Mouse (Mus musculus) heart, postnatal 4 days (tissue): ENCODE results near the gene Plb1. TPM values are rescaled to one million over a fixed set of nuclear protein-coding genes. Genes with fewer than 3 reads are reported as not detected.

Experiments used
- DNase-seq: peaks from one replicate; pipeline ENCODE4 v3.0.0; 2021
- total RNA-seq, 2 experiments: library from RNA; stranded (reverse); gene quantifications; 2 replicates each; pipeline ENCODE4 v1.2.3; 2021

Gene Plb1
- total RNA-seq, 2 experiments from 2014 or later, result 3.9 to 4.7 TPM

DNA sequence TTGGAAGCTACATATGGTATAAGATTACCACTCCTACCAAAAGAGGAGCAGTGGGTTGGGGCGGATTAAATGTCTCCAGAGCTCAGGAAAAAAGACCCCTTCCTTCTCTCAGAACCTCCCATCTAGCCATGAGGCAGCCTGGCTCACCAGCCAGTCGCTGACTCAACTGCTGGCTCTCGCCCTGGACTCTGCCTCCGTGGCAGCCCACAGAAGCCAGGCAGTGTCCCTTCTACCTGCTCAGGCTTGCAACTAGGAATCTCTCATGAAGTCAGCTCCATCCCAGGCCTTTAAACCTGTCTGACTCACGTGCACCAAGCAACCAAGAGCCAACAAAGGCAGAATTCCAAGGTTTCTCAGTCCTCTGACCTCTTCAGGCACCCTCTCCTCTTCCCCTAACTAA lies 103.6 kb downstream of the Plb1 start:
- no peak for DNase-seq

GRCm38 (mm10) chr5:32337336-32337735 lies 104.8 kb downstream of the Plb1 start:
- DNase-seq, result no peak

- DNase-seq, result no peak
These were observed 105.8 kb downstream of the Plb1 start for GRCm38 (mm10) chr5:32338339-32338738.

GRCm38 (mm10) chr5:32338766-32339165 lies 106.3 kb downstream of the Plb1 start:
- DNase-seq, result no peak

DNA sequence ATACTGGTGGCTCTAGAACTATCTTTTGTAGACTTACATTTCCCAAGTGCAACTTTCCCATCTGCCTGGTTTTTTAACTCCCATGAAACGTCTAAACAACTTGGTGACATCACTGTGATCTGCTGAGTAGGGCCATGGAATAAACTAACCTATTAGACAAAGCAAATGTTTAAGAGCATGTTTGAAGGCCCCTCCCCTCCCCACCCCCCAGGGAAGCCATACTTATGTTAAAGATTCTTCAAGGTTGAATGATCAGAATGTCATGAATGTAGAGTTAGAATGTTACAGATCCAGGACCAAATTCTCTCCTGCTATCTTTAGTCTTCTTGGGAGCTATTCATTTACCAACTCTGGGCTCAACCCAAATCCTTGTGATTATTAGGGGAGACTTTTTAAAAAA lies 107.7 kb downstream of the Plb1 start:
- no peak for DNase-seq

GRCm38 (mm10) chr5:32342711-32343285 lies 110.3 kb downstream of the Plb1 start:
- DNase-seq, result no peak

DNA sequence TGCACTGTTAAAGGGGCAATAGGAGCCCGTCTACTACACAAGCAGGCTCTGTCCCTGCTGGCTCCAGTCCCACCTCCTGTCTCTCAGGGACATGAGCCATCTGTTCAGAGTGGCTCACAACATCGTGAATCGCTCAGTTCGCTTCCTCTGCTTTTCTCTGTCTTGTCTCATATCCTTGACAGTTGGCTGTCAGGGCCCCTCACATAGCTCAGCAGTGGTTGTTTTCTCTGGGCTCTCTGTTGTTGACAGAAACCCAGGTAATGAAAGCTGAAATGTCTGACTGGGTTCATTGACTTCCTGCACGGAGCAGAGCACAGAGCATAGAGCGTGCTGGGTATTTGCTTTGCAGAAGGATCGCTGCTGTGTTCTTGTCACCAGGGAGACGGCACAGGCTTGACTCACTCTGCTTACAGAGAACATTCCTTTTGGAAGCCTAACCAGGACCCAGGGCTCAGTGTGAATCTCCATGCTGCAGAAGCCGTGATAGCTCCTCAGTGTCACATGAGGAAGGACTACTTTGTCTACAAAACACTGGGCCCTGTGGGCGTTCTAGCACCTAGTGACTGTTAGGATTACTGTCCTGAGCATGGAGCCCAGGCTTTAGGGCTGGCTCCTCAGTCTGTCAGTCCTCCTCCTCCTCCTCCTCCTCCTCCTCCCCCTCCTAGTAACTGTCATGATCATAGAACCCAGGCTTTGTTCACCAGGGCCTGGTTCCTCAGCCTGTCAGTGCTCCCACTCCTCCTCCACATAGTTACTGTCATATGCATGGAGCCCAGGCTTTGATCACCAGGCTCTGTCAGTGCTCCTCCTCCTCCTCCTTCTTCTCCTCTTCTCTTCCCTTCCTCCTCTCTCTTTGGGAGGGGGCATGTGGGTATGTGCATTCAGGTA lies 113.8 kb downstream of the Plb1 start:
- DNase-seq, result peak; percentile 83

DNA sequence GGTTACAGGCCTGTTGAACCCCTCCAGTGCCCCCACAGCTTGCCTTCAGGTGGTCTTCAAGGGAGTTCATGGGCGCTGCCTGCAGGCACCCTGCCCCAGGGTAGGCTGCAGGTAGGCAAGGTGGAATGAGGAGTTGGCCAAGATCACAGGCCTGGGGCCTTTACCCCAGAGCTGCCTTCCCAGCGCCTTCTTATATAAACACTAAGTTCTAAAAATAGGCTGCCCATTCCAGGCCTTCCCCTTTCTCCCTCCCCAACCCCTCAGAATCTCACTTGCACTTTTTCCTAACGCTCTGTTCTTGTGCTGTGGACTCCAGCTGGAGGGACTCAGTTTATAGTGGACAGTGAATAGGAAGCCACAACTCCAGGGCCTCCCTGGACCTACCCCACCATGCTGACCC lies 117.2 kb downstream of the Plb1 start:
- DNase-seq, result peak; percentile 25

- DNase-seq, result no peak
These were observed 118.2 kb downstream of the Plb1 start for GRCm38 (mm10) chr5:32350551-32351256.

- DNase-seq, result no peak
These were observed 119.4 kb downstream of the Plb1 start for GRCm38 (mm10) chr5:32351721-32352465.

DNA sequence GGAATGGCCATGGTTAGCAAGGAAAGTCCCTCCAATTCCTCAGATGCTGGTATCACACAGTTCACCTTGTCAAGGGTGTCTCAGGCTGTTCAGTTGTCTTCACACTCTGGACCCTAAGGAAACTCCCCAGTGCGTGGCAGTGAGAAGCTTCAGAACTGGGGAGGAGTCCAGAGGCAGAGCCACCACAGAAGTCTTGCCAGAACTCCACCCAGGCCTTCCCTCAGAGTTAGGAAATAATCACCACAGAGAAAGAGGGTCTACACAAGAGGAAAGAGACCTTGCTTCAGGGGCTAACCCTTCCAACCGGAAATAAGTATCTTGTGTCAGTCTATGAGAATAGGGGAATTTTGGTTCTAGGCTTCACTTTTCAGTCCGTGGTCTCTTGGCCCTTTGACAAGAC lies 120.3 kb downstream of the Plb1 start:
- DNase-seq, result no peak

DNA sequence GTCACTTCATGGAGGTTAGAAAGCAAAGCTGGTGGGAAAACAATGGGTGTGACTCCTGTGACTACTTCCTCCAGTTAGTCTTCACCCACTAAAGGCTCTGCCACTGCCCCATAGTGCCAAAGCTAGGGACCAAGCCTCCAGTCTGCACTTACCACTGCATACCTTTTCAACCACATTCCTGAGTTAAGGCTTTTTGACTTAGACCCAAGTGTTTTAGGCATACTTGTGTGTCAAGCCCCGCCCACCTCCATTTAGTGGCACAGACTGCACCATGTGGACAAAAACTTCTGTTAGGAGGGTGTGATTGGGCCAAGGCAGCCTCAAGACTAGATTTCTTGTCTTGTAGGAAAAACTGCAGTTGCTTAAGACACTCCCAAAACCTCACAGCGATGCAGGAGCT lies 120.8 kb downstream of the Plb1 start:
- DNase-seq, result no peak

DNA sequence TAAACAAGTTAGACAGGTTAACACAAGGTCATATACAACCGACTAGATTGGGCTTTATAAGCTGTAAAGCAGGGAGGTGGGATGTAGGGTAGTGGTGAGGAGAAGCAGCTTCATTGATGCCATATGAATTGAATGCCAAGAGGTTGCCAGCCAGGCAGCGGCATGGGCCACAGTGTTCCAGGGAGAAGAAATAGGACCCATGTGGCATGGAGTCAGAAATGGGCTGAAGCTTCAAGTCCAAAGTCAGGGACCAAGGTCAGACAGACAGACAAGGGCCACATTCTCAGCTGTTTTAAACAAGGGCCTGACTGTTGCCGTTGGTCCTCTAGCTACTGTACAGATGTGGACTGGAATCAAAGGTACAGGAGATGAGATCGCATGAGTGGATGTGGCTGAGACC lies 128.0 kb downstream of the Plb1 start:
- DNase-seq, result no peak

DNA sequence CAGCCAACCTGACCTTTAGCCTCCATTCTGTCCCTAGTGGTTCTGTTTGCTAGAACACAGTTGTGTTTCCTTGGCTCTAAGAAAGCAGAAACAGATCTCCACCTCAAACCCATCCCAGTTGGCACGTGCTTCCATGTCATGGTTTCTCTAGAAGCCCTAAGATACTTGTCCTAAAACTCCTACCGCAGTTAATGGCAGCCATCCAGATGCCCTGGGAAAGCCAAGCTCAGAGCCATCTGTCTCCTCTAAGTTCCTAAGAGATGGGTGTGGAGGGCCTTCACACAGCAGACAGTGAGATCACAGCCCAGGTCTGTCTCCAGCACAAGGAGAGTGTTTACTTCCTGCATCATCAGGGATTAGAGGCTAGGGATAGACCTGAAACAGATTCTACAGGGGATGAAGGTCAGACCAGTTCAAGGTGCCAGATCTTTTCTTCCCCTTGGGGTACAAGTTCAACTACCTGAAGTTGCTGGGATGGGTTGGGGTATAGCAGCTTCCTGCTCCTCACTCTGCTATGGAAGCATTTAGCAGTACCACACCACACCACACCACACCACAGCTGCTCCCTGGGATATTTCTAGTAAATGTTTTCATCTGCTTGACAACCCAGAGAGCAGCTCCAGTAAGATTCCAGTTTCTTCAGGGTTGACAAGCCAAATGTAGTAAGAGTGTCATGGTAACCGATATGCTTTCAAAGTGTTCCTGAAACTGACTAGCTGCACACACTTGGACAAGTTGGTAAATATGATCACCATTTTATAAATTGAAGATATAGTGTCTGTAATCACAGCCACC lies 129.1 kb downstream of the Plb1 start:
- DNase-seq, result no peak

DNA sequence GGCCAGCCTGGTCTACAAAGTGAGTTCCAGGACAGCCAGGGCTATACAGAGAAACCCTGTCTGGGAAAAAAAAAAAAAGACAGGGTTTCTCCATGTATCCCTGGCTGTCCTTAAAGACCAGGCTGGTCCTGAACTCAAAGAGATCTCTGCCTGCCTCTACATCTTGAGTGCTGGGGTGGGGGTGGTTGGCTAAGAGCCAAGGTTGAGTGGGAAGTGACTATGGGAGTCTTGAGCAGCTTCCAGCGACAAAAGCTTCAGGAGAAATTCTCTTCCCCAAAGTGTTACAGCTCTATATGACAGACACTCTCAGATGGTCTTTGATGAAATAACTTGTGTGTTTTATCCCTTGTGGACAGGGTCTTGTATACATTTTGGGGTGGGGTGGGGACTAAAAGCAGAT lies 136.9 kb downstream of the Plb1 start:
- DNase-seq, result no peak

GRCm38 (mm10) chr5:32371239-32371638 lies 138.7 kb downstream of the Plb1 start:
- no peak for DNase-seq

- no peak for DNase-seq
These were observed 146.0 kb downstream of the Plb1 start for GRCm38 (mm10) chr5:32378546-32378945.

DNA sequence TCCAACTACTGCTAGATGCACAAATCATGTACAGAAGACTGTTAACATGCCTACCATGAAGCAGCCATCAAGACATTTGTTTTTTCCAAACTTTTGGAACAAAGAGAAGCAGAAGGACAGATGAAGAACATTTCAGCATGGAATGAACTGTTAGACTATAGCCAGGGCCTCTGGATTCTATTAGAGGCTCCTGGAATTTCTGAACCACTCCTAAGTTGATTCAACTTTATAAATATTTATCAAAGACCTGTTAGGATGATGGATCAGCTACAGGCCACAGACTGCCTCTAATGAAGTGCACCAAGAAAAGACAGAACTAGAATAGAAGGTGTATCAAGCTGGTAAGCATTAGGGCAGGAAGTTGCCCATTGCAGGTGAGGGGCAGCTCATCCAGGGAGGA lies 156.1 kb downstream of the Plb1 start:
- DNase-seq, result no peak

DNA sequence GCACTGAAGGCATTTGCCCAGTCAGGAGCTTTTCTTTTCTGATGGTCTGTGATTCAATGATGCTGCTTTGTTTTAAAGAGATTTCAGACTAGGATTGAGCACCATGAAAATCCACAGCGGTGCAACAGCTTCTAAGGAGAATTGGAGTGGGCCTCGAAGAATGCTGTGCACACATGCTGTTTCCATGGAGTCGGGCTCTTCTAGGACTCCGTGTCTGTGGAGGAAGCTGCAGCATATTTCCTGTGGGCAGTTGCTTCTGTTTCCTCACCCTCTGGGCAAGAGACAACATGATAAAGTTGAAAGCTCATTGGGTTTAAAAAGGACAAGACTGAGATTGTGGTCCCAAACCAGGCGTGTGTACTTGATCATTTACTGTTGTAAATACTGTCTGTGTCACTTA lies 157.8 kb downstream of the Plb1 start:
- DNase-seq, result no peak

DNA sequence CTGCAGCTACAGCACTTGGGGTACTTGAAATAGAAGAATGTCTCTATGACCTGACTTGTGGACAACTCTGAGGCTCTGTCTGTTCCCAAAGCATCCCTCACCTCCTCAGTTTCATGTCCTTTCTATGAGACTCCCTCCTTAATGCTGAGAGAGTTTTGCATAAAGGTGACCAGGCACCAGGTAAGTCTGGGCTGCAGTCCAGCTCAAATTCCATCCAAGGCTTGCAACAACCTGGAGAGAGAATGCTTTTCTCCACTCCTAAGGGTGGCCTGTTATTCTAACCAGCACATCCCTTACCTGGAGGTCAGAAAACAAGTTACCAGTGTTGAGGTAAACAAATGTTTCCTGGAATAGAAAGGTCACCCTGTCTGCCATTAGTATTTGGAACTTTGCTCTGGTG lies 159.8 kb downstream of the Plb1 start:
- no peak for DNase-seq

GRCm38 (mm10) chr5:32394586-32394985 lies 162.1 kb downstream of the Plb1 start:
- DNase-seq, result no peak
